Mouse (Mus musculus) liver, adult 2 months (tissue): Measurements from ENCODE around the gene Sh2b2. TPM values are rescaled to one million over a fixed set of nuclear protein-coding genes. Genes with fewer than 3 reads are reported as not detected.

Source experiments
- DNase-seq: peaks from one replicate; pipeline ENCODE4 v3.0.0-alpha.2; 2011; ENCODE audit warnings: low read depth, low spot score; ENCODE audit errors: extremely low read depth
- H3K27ac ChIP-seq: fragments of 200-500 bp; replicated peaks from 2 replicates; pipeline ENCODE4 v1.5.1; 2012; ENCODE audit warnings: low read depth, mild to moderate bottlenecking, control low read depth, inconsistent platforms, low read length; ENCODE audit not compliant: insufficient read depth
- H3K27me3 ChIP-seq: fragments of 200-500 bp; 2 replicates; pipeline ENCODE4 v1.6.1; 2012; ENCODE audit warnings: mild to moderate bottlenecking, moderate library complexity, low read length, inconsistent platforms; ENCODE audit not compliant: control insufficient read depth, insufficient read depth
- H3K36me3 ChIP-seq: fragments of 200-500 bp; 2 replicates; pipeline ENCODE4 v1.6.1; 2012; ENCODE audit warnings: low read length, inconsistent platforms; ENCODE audit not compliant: control insufficient read depth, insufficient read depth
- H3K4me1 ChIP-seq: fragments of 200-500 bp; 2 replicates; pipeline ENCODE4 v1.6.1; 2011; ENCODE audit warnings: low read length; ENCODE audit not compliant: control insufficient read depth, insufficient read depth
- H3K4me3 ChIP-seq: fragments of 200-500 bp; 2 replicates; pipeline ENCODE4 v1.5.1; 2011; ENCODE audit warnings: low read depth, mild to moderate bottlenecking, control low read depth, low read length, moderate library complexity; ENCODE audit not compliant: insufficient read depth
- H3K79me2 ChIP-seq: fragments of 200-500 bp; 2 replicates; pipeline ENCODE4 v1.6.1; 2012; ENCODE audit warnings: inconsistent platforms, mild to moderate bottlenecking, low read length, moderate library complexity; ENCODE audit not compliant: control insufficient read depth, insufficient read depth
- H3K9ac ChIP-seq: fragments of 200-500 bp; 2 replicates; pipeline ENCODE4 v1.6.1; 2012; ENCODE audit warnings: low read depth, mild to moderate bottlenecking, control low read depth, inconsistent platforms, low read length
- CTCF ChIP-seq: fragments of 200-500 bp; IDR thresholded peaks from 2 replicates; pipeline ENCODE4 v1.5.1; 2011; ENCODE audit warnings: low read depth, low read length, control low read depth
- POLR2A ChIP-seq: fragments of 200-500 bp; IDR thresholded peaks from 2 replicates; pipeline ENCODE4 v1.6.1; 2011; ENCODE audit warnings: low read length, control low read depth; ENCODE audit not compliant: insufficient read depth; ENCODE audit errors: extremely low read depth
- WGBS: fragments of 180-500 bp; shearing (Covaris S2); methylation state at CpG from one replicate; pipeline ENCODE4 v1.1.7; 2018; 5-methylcytosine and 5-hydroxymethylcytosine counted together
- polyA plus RNA-seq: library from polyadenylated mRNA; depleted of rRNA; stranded (reverse); fragments of >200 nt; gene quantifications from 2 replicates; pipeline ENCODE4 v1.2.3, GENCODE M21; 2012
- total RNA-seq: library from RNA; depleted of rRNA; stranded (reverse); fragments of >200 nt; gene quantifications from 2 replicates; pipeline ENCODE4 v1.2.3, GENCODE M21; 2014

The Sh2b2 gene
- total and polyA plus RNA-seq, 2 experiments = 0.65 to 6.1 TPM

DNA sequence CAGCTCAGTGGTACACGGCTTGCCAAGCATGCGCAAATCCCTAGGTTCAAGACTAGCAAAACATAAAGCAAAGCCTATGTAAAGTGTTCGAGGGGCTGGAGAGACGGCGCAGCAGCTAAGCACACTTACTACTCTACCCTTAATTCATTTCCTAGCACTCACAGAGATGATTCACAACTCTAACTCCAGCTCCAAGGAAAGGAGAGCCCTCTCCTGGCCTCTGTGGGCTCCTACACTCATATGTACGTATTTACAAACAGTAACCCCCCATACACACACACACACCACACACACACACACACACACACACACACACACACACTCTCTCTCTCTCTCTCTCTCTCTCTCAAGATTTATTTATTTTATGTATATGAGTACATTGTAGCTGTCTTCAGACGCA lies 62.6 kb downstream of the Sh2b2 start:
- Histone ChIP-seq H3K9ac (no peak overlapping the region), H3K4me1 (no peaks in the 10 kb centered on the region), H3K36me3 (peaks cover 14% of the 10 kb centered on the region), H3K27me3 (no peaks in the 10 kb centered on the region), H3K79me2 (no peaks in the 10 kb centered on the region), H3K27ac (no peak overlapping the region), H3K4me3 (no peak overlapping the region)
- DNase-seq = no peak
- WGBS = 95% methylated on average over 7 of the region's 7 CpGs
- no peak for TF ChIP-seq POLR2A
- TF ChIP-seq CTCF = no peak

DNA sequence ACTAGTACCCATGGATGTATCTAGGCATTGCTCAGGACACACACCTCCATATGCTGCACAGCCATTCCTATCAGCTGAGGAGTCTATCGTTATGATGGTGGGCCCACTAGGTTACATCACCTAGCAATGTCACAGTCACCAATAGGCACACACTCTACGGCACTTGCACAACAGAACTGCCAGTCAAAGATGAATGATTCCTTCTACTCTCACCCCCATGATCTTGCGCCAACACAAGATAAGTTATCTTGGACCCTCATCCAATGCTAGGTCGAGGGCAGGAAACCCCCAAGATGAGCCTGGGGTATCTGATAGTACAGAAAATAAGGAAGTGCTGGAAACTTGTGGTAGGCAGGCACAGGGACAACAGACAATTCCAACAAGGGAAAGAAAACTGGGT lies 63.5 kb downstream of the Sh2b2 start:
- H3K4me3 ChIP-seq = no peak overlapping the region
- WGBS = 86% methylated on average over 4 of the region's 4 CpGs
- TF ChIP-seq CTCF (no peak), POLR2A (no peak)
- H3K36me3 ChIP-seq = peaks cover 8% of the 10 kb centered on the region
- no peak overlapping the region for H3K9ac ChIP-seq
- no peaks in the 10 kb centered on the region for H3K27me3 ChIP-seq
- H3K79me2 ChIP-seq = no peaks in the 10 kb centered on the region
- no peaks in the 10 kb centered on the region for H3K4me1 ChIP-seq
- DNase-seq = no peak
- H3K27ac ChIP-seq = no peak overlapping the region

DNA sequence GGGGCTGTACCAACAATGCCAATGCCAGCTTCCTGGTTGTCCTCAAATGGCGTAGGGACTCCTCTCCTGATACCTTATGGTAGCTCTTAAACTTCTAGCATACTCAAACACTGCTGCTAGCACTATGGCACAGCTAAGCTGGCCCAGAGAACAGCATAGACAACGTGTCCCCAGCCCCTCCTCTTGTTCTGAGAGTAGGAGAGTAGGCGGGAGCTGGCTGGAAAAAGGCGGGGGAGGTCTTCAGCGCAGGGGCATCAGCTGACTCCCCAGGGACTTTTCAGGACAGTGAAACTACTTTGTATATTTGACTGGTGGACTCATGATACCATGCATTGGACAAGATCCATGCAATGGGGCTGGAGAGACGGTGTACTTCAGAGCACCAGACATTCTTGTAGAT lies 64.3 kb downstream of the Sh2b2 start:
- Histone ChIP-seq H3K27ac (no peak overlapping the region), H3K9ac (no peak overlapping the region), H3K4me1 (no peaks in the 10 kb centered on the region), H3K27me3 (no peaks in the 10 kb centered on the region), H3K79me2 (no peaks in the 10 kb centered on the region), H3K36me3 (peaks cover 8% of the 10 kb centered on the region; the same call in 1 of the 2 replicates), H3K4me3 (no peak overlapping the region)
- WGBS = 93% methylated on average over 6 of the region's 6 CpGs
- TF ChIP-seq POLR2A = no peak
- no peak for TF ChIP-seq CTCF
- no peak for DNase-seq

DNA sequence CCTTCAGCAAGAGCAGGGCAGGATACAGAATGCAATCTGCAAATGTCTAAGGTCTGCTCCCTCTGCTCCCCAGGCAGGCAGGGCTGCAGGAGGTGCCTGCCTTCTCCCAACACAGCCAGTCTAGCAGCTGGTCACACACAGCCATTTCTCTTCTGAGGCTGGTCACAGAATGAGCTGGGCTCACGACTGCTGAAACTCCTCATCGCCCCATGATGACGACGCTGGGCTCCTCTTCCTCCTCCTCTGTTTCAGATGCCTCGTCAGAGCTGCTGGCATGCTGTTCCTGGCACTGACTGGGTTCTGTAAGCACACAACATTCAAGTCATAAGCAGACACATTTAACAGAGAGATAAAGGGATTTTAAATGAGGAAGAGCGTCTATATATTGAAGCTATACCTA lies 65.2 kb downstream of the Sh2b2 start:
- no peak overlapping the region for H3K9ac ChIP-seq
- TF ChIP-seq CTCF (no peak), POLR2A (no peak)
- H3K36me3 ChIP-seq = peaks cover 8% of the 10 kb centered on the region; the same call in 1 of the 2 replicates
- WGBS = 91% methylated on average over 6 of the region's 6 CpGs
- H3K4me3 ChIP-seq = no peak overlapping the region
- no peaks in the 10 kb centered on the region for H3K27me3 ChIP-seq
- no peaks in the 10 kb centered on the region for H3K4me1 ChIP-seq
- no peak for DNase-seq
- no peak overlapping the region for H3K27ac ChIP-seq
- no peaks in the 10 kb centered on the region for H3K79me2 ChIP-seq

DNA sequence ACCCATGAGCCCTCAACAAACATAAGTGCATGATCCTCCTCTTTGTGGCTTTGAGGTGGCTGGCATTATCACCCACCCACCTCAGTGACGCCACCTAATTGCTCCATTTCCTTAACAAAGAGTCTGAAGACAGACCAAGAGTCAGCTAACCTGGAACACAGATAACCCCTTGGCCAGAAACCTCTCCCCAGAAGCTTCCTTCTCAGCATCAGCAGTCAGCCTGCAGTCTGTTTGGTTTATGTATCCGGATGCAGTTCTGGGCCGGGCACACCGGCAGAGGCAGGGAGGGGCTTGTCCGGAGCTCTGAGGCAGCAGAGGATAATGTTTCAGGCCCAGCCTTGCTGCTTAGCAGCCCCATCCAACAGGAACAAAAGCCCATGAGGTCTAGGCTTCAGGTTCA lies 66.8 kb downstream of the Sh2b2 start:
- TF ChIP-seq POLR2A (no peak), CTCF (no peak)
- Histone ChIP-seq H3K9ac (no peak overlapping the region), H3K27me3 (no peaks in the 10 kb centered on the region), H3K36me3 (peaks cover 8% of the 10 kb centered on the region; the same call in 1 of the 2 replicates), H3K27ac (no peak overlapping the region), H3K79me2 (no peaks in the 10 kb centered on the region), H3K4me3 (no peak overlapping the region), H3K4me1 (no peaks in the 10 kb centered on the region)
- no peak for DNase-seq
- WGBS = 86% methylated on average over 5 of the region's 5 CpGs

DNA sequence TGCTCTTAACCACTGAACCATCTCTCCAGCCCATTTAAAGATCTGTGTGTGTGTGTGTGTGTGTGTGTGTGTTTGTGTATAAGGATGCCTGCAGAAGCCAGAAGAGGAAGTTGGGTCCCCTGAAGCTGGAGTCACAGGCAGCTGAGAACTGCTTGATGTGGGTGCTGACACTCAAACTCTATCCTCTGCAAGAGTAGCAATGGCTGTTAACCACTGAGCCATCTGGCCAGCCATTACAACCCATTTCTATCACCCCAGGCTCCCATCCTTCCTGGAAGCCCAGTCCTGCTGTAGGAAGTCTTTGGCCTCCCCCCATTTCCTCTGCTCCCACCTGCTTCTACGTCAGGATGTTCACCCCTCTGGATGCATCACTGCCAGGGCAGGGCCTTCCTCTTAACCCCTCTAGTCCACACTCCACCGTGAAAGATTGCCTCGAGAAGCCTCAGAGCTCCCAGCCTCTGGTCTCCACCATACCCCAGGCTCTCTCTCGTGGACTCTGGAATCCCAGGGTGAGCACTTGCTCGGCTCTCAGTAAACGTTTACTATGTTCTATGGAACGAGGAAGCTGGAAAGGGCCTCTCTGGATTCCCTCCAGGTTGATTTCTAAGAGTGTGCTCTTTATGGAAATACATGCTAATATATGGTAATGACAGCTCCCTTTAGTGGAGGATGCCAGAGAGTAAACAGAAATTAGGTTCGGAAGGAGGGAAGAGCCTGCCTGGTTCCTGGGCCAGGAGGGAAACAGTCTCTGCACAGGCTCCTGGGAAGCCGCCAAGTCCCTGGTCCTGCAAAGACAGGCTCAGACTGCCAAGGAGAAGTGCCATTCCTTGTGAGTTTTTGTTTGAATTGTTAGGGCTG lies 72.5 kb downstream of the Sh2b2 start:
- no peaks in the 10 kb centered on the region for H3K36me3 ChIP-seq
- H3K27ac ChIP-seq = no peak overlapping the region; the same call in 1 of the 2 replicates
- no peaks in the 10 kb centered on the region for H3K27me3 ChIP-seq
- H3K79me2 ChIP-seq = no peaks in the 10 kb centered on the region
- H3K4me1 ChIP-seq = peaks cover 13% of the 10 kb centered on the region
- no peak for DNase-seq
- no peak overlapping the region for H3K9ac ChIP-seq
- no peak for TF ChIP-seq CTCF
- TF ChIP-seq POLR2A = no peak
- no peak overlapping the region for H3K4me3 ChIP-seq
- 33% methylated on average over 9 of the region's 9 CpGs for WGBS
